Mouse (Mus musculus): ENCODE measurements around the gene Rtn4ip1. TPM values are rescaled to one million over a fixed set of nuclear protein-coding genes. Genes with fewer than 3 reads are reported as not detected.

Rtn4ip1 gene
- polyA plus RNA-seq (2015; fragmentation: Nextera tagmentation; extraction: Ambion mirVana): 16.0 and 16.4 TPM in 2 replicates

DNA sequence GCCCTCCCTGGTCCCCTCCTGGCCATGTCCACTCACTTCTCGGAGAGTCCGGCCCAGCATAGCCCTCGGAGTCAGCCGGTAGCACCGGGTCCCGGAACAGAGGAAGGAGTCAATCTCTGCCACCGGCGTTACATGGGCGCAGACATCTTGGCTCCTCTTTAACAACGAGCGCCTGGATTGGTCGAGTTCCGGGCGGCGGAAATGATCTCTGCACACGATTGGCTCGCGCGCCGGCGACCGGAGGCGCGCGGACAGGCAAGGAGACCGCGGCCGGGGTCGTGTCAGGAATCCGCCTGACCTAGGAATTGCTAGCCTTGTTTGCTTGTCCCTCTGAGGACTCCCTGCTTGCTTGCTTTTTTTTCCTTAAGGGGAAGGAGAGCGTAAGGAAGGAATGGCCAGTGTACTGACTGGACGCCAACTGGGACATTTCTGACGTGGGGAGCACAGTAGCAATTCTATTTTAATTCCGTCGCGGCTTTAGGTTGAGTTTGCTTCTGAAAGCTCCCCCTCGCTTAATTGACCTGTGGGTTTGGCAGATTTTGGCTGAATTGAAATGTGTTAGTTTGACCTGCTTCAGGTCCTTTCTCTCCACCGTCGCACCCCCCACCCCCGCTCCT lies at the start of gene Rtn4ip1, which contains the start of gene Qrsl1:
Gene Rtn4ip1, plus strand, starts transcription at position 230 of the 617 bp plus-strand sequence.
Gene Qrsl1, minus strand, starts transcription at position 168 of the 617 bp plus-strand sequence.
- ATAC-seq: peak; percentile 99
- WGBS: 0% methylated on average over 37 of the region's 40 CpGs
- peak within 1 kb of the TSS; percentile 80 for H3K9ac ChIP-seq (ENCODE audit: low read depth, low read length)
- H3K27ac ChIP-seq (ENCODE audit: low read depth, low read length): peak within 1 kb of the TSS; percentile 81
- H3K4me3 ChIP-seq (ENCODE audit: low read length): peak within 1 kb of the TSS; percentile 79
- no peaks in the 10 kb centered on the region for H3K27me3 ChIP-seq (replicated peaks; ENCODE audit: control insufficient read depth, insufficient read depth, low read length)
- H3K9me3 ChIP-seq (ENCODE audit: control insufficient read depth, low read length): no peaks in the 10 kb centered on the region
- peaks cover 11% of the 10 kb centered on the region for H3K4me1 ChIP-seq (ENCODE audit: control insufficient read depth, insufficient read depth, low read depth, low read length)
- no peaks in the 10 kb centered on the region for H3K36me3 ChIP-seq (ENCODE audit: control insufficient read depth, insufficient read depth, low read length)
- H3K4me2 ChIP-seq (ENCODE audit: low read length): peak within 1 kb of the TSS; percentile 85

DNA sequence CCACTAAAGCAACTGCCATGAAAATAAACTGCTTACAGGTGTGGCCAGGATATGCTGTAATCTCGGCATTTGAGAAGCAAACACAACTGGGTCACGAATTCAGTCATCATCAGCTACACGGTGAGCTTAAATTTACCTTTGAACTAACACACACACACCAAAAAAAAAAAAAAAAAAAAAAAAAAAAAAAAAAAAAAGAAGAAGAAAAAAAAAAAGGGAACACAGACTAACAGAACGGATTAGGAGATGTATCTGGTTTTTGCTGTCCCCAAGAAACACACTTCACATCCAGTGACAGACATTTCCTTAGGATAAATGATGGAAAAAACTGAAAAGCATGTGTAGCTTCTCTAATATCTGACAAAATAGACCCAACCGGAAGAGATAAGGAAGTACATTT lies 49.7 kb upstream of the Rtn4ip1 start:
- ATAC-seq: no peak
- H3K4me2 ChIP-seq (ENCODE audit: low read length): no peak overlapping the region
- H3K9me3 ChIP-seq (ENCODE audit: control insufficient read depth, low read length): no peaks in the 10 kb centered on the region
- H3K9ac ChIP-seq (ENCODE audit: low read depth, low read length): no peak overlapping the region
- H3K4me1 ChIP-seq (ENCODE audit: control insufficient read depth, insufficient read depth, low read depth, low read length): no peaks in the 10 kb centered on the region
- no peak overlapping the region for H3K27ac ChIP-seq (ENCODE audit: low read depth, low read length)
- no peaks in the 10 kb centered on the region for H3K27me3 ChIP-seq (replicated peaks; ENCODE audit: control insufficient read depth, insufficient read depth, low read length)
- 91% methylated on average over 5 of the region's 5 CpGs for WGBS
- H3K36me3 ChIP-seq (ENCODE audit: control insufficient read depth, insufficient read depth, low read length): no peaks in the 10 kb centered on the region
- no peak overlapping the region for H3K4me3 ChIP-seq (ENCODE audit: low read length)

- H3K4me1 ChIP-seq (ENCODE audit: control insufficient read depth, insufficient read depth, low read depth, low read length): no peaks in the 10 kb centered on the region
- H3K4me2 ChIP-seq (ENCODE audit: low read length): no peak overlapping the region
- no peak overlapping the region for H3K9ac ChIP-seq (ENCODE audit: low read depth, low read length)
- H3K27ac ChIP-seq (ENCODE audit: low read depth, low read length): no peak overlapping the region
- no peaks in the 10 kb centered on the region for H3K36me3 ChIP-seq (ENCODE audit: control insufficient read depth, insufficient read depth, low read length)
- H3K9me3 ChIP-seq (ENCODE audit: control insufficient read depth, low read length): no peaks in the 10 kb centered on the region
- H3K4me3 ChIP-seq (ENCODE audit: low read length): no peak overlapping the region
- no peaks in the 10 kb centered on the region for H3K27me3 ChIP-seq (replicated peaks; ENCODE audit: control insufficient read depth, insufficient read depth, low read length)
- ATAC-seq: no peak
- WGBS: 97% methylated on average over 9 of the region's 9 CpGs
Observed at GRCm38 (mm10) chr10:43855916-43856315, 45.7 kb upstream of the Rtn4ip1 start.

GRCm38 (mm10) chr10:43856351-43856750 lies 45.3 kb upstream of the Rtn4ip1 start:
- H3K9ac ChIP-seq (ENCODE audit: low read depth, low read length): no peak overlapping the region
- ATAC-seq: no peak
- H3K27ac ChIP-seq (ENCODE audit: low read depth, low read length): no peak overlapping the region
- H3K36me3 ChIP-seq (ENCODE audit: control insufficient read depth, insufficient read depth, low read length): no peaks in the 10 kb centered on the region
- no peaks in the 10 kb centered on the region for H3K27me3 ChIP-seq (replicated peaks; ENCODE audit: control insufficient read depth, insufficient read depth, low read length)
- H3K9me3 ChIP-seq (ENCODE audit: control insufficient read depth, low read length): no peaks in the 10 kb centered on the region
- H3K4me3 ChIP-seq (ENCODE audit: low read length): no peak overlapping the region
- H3K4me1 ChIP-seq (ENCODE audit: control insufficient read depth, insufficient read depth, low read depth, low read length): no peaks in the 10 kb centered on the region
- no peak overlapping the region for H3K4me2 ChIP-seq (ENCODE audit: low read length)
- WGBS: 89% methylated on average over 3 of the region's 3 CpGs

DNA sequence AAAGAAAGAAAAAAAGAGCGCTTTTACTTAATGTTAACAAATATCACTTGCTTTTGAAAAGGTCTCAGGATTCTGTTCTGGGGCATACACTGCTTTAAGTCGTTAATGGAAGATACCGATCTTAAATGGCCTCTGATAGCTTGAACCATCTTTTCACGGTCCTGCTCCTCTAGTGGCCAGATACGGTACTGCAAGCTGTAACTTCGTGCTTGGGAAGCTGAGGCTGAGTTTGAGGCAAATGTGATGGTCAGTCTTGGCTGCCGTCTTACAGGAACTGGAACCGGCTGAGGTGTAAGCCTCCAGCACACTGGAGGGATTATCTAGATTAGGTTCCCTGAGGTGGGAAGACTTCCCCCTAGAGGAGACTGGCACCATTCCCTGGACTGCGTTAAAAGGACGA lies 30.9 kb upstream of the Rtn4ip1 start:
- WGBS: 73% methylated on average over 10 of the region's 10 CpGs
- Histone ChIP-seq H3K36me3 (ENCODE audit: control insufficient read depth, insufficient read depth, low read length) (0 out of 2 replicates have a peak, but pooled peaks cover 2% of the 10 kb centered on the region), H3K9me3 (ENCODE audit: control insufficient read depth, low read length) (no peaks in the 10 kb centered on the region), H3K27ac (ENCODE audit: low read depth, low read length) (no peak overlapping the region), H3K9ac (ENCODE audit: low read depth, low read length) (no peak overlapping the region), H3K27me3 (replicated peaks; ENCODE audit: control insufficient read depth, insufficient read depth, low read length) (no peaks in the 10 kb centered on the region), H3K4me2 (ENCODE audit: low read length) (no peak overlapping the region), H3K4me1 (ENCODE audit: control insufficient read depth, insufficient read depth, low read depth, low read length) (no peaks in the 10 kb centered on the region), H3K4me3 (ENCODE audit: low read length) (no peak overlapping the region)
- no peak for ATAC-seq

DNA sequence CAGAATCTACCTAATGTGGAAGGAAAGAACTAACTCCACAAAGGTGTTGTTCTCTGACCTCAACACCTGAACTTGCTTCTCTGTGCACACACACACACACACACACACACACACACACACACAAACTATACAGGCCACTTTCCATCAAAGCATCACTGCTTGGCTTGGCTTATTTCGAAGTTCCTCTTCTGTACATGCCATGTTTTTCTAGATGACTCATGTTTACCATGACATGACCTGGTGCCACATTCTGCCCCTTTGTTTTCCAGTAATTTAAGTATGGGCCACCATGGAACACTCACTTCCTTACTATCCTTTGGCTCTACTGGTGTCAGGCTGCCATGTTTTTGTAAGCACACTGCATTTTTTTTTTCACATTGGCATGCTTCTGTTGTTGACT lies 30.1 kb upstream of the Rtn4ip1 start:
- ATAC-seq: no peak

DNA sequence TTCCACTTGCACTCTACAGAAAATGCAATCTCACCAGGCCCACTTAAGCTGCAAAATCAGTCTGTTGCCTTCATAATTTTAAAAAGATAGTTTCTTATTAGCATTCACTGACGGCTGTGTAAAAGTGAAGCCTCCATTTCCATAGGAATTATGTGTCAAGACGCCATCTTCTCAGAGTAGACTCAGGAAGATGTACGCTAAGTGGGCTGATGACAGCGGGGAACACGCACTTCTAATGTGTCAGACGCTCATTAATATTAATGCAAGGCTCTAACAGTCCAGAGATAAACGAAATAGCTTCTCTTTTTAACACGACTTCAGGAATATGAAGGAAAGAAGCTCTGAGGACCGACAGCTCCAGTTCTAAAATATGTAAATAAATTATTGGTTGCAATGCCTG lies 13.9 kb upstream of the Rtn4ip1 start:
- Histone ChIP-seq H3K9ac (ENCODE audit: low read depth, low read length) (no peak overlapping the region), H3K4me3 (ENCODE audit: low read length) (no peak overlapping the region), H3K36me3 (ENCODE audit: control insufficient read depth, insufficient read depth, low read length) (peaks cover 7% of the 10 kb centered on the region), H3K9me3 (ENCODE audit: control insufficient read depth, low read length) (no peaks in the 10 kb centered on the region), H3K27me3 (replicated peaks; ENCODE audit: control insufficient read depth, insufficient read depth, low read length) (no peaks in the 10 kb centered on the region), H3K4me2 (ENCODE audit: low read length) (no peak overlapping the region), H3K4me1 (ENCODE audit: control insufficient read depth, insufficient read depth, low read depth, low read length) (no peaks in the 10 kb centered on the region), H3K27ac (ENCODE audit: low read depth, low read length) (no peak overlapping the region)
- ATAC-seq: no peak
- WGBS: 64% methylated on average over 9 of the region's 9 CpGs

More for the DNA sequence above, 30.1 kb upstream of the Rtn4ip1 start:
- Histone ChIP-seq H3K27me3 (replicated peaks; ENCODE audit: control insufficient read depth, insufficient read depth, low read length) (no peaks in the 10 kb centered on the region), H3K27ac (ENCODE audit: low read depth, low read length) (no peak overlapping the region), H3K36me3 (ENCODE audit: control insufficient read depth, insufficient read depth, low read length) (0 out of 2 replicates have a peak, but pooled peaks cover 2% of the 10 kb centered on the region), H3K9me3 (ENCODE audit: control insufficient read depth, low read length) (no peaks in the 10 kb centered on the region), H3K9ac (ENCODE audit: low read depth, low read length) (no peak overlapping the region), H3K4me3 (ENCODE audit: low read length) (no peak overlapping the region), H3K4me2 (ENCODE audit: low read length) (no peak overlapping the region), H3K4me1 (ENCODE audit: control insufficient read depth, insufficient read depth, low read depth, low read length) (no peaks in the 10 kb centered on the region)
- 94% methylated on average over 1 of the region's 1 CpGs for WGBS

DNA sequence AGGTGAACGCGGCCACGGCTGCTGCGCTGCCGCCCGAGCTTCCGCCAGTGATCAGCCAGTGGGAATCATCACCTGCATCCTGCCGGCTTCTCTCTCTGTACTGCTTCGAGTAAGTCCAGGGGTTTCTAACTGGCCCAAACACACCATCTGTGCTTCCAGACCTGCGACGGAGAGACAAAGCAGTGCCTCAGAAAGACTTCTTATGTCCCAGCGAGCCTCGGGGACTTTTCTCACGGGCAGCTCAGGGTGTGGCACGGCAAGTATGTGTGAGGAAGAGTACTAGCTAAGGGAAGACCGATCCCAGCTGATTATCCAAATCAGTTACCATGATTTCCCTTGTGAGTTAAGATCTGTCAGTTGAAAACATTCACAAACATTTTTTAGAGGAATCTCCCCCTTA lies 12.6 kb upstream of the Rtn4ip1 start:
- no peak overlapping the region for H3K27ac ChIP-seq (ENCODE audit: low read depth, low read length)
- no peak for ATAC-seq
- peaks cover 10% of the 10 kb centered on the region for H3K36me3 ChIP-seq (ENCODE audit: control insufficient read depth, insufficient read depth, low read length)
- 92% methylated on average over 16 of the region's 16 CpGs for WGBS
- H3K4me1 ChIP-seq (ENCODE audit: control insufficient read depth, insufficient read depth, low read depth, low read length): no peaks in the 10 kb centered on the region
- no peaks in the 10 kb centered on the region for H3K9me3 ChIP-seq (ENCODE audit: control insufficient read depth, low read length)
- no peaks in the 10 kb centered on the region for H3K27me3 ChIP-seq (replicated peaks; ENCODE audit: control insufficient read depth, insufficient read depth, low read length)
- H3K4me3 ChIP-seq (ENCODE audit: low read length): no peak overlapping the region
- no peak overlapping the region for H3K9ac ChIP-seq (ENCODE audit: low read depth, low read length)
- no peak overlapping the region for H3K4me2 ChIP-seq (ENCODE audit: low read length)

GRCm38 (mm10) chr10:43892971-43893370 lies 8.6 kb upstream of the Rtn4ip1 start:
- no peak for ATAC-seq
- Histone ChIP-seq H3K9ac (ENCODE audit: low read depth, low read length) (no peak overlapping the region), H3K27ac (ENCODE audit: low read depth, low read length) (no peak overlapping the region), H3K9me3 (ENCODE audit: control insufficient read depth, low read length) (no peaks in the 10 kb centered on the region), H3K36me3 (ENCODE audit: control insufficient read depth, insufficient read depth, low read length) (peaks cover 9% of the 10 kb centered on the region; the same call in 1 of the 2 replicates), H3K4me3 (ENCODE audit: low read length) (no peak overlapping the region), H3K4me2 (ENCODE audit: low read length) (no peak overlapping the region), H3K4me1 (ENCODE audit: control insufficient read depth, insufficient read depth, low read depth, low read length) (no peaks in the 10 kb centered on the region), H3K27me3 (replicated peaks; ENCODE audit: control insufficient read depth, insufficient read depth, low read length) (no peaks in the 10 kb centered on the region)
- 95% methylated on average over 4 of the region's 4 CpGs for WGBS
